Mouse (Mus musculus) small intestine, adult 2 months (tissue): ENCODE measurements at regions not wholly inside any gene's neighbourhood (a gene's known extent, or its start where the extent isn't known, plus 50 kb on each side); places are given as distances from the start of the nearest gene placed in this dataset.

Experiments used
- CTCF ChIP-seq: fragments of 200-500 bp; IDR thresholded peaks from 2 replicates; pipeline ENCODE4 v1.5.1; 2012; ENCODE audit warnings: low read depth, mild to moderate bottlenecking, control low read depth, inconsistent platforms, low read length, moderate library complexity, mixed read lengths; ENCODE audit not compliant: insufficient replicate concordance, insufficient read length; ENCODE audit errors: extremely low read depth
- POLR2A ChIP-seq: fragments of 200-500 bp; IDR thresholded peaks from 2 replicates; pipeline ENCODE4 v1.6.1; 2012; ENCODE audit warnings: low read depth, mild to moderate bottlenecking, control low read depth, inconsistent platforms, low read length, moderate library complexity

- no peak for TF ChIP-seq CTCF
- TF ChIP-seq POLR2A = no peak
These were observed 265.8 kb upstream of the Id2 start for GRCm38 (mm10) chr12:25362771-25363170.
